Mouse (Mus musculus): ENCODE measurements around the gene Cdr2l. TPM values are rescaled to one million over a fixed set of nuclear protein-coding genes. Genes with fewer than 3 reads are reported as not detected.

Cdr2l gene
- polyA plus RNA-seq, 1 experiment from 2014 or later, result 11.3 TPM

DNA sequence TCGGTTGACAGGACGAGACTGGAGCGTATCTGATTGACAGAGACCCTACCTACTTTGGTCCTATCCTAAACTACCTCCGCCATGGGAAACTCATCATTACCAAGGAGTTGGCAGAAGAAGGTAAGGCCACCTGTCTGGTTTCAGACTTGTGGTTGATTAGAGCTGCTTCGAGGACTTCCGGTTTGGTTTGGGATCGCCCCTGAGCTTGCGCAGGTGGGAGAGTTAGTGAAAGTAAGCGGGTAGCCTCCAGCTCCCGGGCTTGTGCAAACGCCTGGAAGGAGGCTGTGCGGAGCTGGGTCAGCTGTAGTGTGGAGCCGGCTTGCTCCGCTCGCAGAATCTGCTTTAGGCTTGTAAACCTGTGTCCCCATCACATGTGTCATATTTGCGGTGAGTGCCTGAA is 40.3 kb downstream of the Cdr2l start:
- no peak overlapping the region for H3K27ac ChIP-seq
- 89% methylated on average over 16 of the region's 16 CpGs for WGBS
- H3K36me3 ChIP-seq, result peaks cover 53% of the 10 kb centered on the region
- H3K4me3 ChIP-seq, result no peak overlapping the region
- DNase-seq (ENCODE audit: low spot score), result no peak
- no peaks in the 10 kb centered on the region for H3K27me3 ChIP-seq (ENCODE audit: insufficient read depth, poor library complexity, severe bottlenecking)
- H3K4me1 ChIP-seq, result peaks cover 31% of the 10 kb centered on the region
- no peaks in the 10 kb centered on the region for H3K9me3 ChIP-seq

DNA sequence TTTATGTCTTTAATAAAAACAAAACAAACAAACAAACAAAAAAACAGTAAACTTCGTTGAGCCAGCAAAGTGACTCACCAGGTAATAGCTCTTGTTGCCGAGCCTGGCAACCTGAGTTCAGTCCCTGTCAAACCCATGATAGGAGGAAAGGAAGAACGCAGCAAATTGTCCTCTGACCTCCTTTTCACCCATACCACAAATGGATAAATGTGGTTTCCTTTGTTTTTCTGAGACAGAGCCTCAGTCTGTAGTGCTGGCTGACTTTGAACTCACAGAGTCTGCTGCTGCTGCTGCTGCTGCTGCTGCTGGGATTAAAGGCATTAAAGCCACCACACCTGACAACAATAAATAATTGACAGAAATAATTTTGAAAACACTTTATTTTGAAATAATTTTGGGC is 41.4 kb downstream of the Cdr2l start:
- Histone ChIP-seq H3K27ac (no peak overlapping the region), H3K27me3 (ENCODE audit: insufficient read depth, poor library complexity, severe bottlenecking) (no peaks in the 10 kb centered on the region), H3K36me3 (peaks cover 49% of the 10 kb centered on the region), H3K9me3 (no peaks in the 10 kb centered on the region), H3K4me3 (no peak overlapping the region), H3K4me1 (peaks cover 30% of the 10 kb centered on the region)
- 83% methylated on average over 3 of the region's 3 CpGs for WGBS
- no peak for DNase-seq (ENCODE audit: low spot score)

DNA sequence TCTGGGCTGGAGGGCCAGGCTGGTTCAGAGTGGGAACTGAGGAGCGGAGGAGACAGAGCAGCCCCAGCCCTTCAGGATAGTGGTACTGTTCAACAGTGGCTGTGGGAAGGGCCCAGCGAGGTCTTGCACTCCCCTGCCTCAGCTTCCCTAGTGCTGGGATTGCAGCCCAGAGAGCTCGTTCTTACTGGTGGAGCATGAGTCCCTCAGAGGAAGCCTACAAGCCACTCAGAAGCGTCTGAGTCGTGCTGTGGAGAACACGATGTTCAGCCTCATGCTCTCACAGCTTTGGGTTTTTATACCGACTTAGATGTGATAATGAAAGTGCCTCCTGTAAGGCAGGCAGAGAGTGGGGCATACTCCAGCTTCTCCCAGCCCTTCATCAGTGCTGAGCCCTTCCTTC is 43.0 kb downstream of the Cdr2l start:
- Histone ChIP-seq H3K36me3 (peaks cover 62% of the 10 kb centered on the region), H3K4me3 (no peak overlapping the region), H3K4me1 (peaks cover 25% of the 10 kb centered on the region), H3K9me3 (no peaks in the 10 kb centered on the region), H3K27me3 (ENCODE audit: insufficient read depth, poor library complexity, severe bottlenecking) (no peaks in the 10 kb centered on the region), H3K27ac (no peak overlapping the region)
- 86% methylated on average over 7 of the region's 7 CpGs for WGBS
- no peak for DNase-seq (ENCODE audit: low spot score)

DNA sequence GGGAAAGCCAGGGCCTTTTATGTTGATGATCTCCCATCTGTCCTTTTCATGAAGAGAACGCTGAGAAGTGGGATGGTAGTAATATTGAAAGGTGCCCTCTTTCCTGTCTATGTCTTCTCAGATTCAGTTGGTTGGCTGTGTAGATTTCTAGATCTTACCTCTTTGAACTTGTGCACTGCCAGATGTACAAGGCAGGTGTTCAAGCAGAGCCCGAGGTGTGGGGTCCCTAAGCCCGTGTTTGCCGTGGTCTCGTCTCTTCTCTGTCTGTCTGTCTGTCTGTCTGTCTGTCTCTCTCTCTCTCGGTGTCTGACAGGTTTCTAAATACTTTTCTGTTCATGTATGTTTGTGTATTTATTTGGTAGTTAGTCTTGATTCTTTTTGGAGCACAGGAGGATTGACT is 44.0 kb downstream of the Cdr2l start:
- Histone ChIP-seq H3K27ac (no peak overlapping the region), H3K9me3 (no peaks in the 10 kb centered on the region), H3K36me3 (peaks cover 70% of the 10 kb centered on the region), H3K4me3 (no peak overlapping the region), H3K27me3 (ENCODE audit: insufficient read depth, poor library complexity, severe bottlenecking) (no peaks in the 10 kb centered on the region), H3K4me1 (peaks cover 24% of the 10 kb centered on the region)
- 89% methylated on average over 6 of the region's 6 CpGs for WGBS
- no peak for DNase-seq (ENCODE audit: low spot score)

DNA sequence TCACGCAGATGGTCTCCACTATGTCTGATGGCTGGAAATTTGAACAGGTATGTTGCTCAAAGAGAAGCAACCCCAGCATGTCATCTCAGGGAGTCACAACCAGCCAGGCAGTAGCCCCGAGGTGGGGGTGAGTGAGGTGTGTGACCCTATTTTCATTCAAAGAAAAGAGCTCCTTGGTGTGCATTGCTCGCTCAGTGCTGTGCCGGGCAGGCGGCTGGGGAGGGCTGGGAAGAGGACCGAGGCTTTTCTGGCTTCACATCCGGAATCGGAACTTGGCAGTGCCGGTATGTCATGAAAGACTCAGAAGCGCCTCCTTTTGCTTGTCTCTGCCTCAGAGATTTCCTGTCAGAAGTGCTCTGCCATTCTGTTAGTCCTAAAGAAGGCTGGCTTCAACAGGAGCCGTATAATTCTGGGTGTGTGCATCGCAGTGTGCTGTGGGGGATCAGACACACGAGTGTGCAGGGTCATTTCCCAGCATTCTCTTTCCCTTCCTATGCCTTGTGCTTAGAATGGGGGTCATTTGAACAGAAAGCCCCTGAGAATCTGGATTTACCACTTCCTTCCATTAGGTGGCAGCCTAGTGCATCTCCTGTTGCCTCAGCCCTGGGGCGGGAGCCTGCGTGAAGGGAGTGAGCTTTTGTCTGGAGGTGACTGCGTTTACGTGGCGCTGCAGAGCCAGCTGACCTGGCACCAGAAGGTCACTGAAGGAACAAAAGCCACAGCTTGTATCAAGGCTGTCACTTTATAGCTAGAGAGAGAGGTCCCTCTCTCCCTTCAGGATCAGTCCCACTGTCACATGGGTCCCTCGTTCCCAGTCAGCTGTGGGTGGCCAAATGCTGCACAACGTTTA is 46.0 kb downstream of the Cdr2l start:
- Histone ChIP-seq H3K36me3 (peaks cover 80% of the 10 kb centered on the region), H3K4me1 (peaks cover 15% of the 10 kb centered on the region), H3K27me3 (ENCODE audit: insufficient read depth, poor library complexity, severe bottlenecking) (no peaks in the 10 kb centered on the region), H3K4me3 (0 out of 2 replicates have a peak overlapping the region, but pooled peaks have one; percentile 9), H3K9me3 (no peaks in the 10 kb centered on the region), H3K27ac (peak overlapping the region; percentile 67)
- peak; percentile 88 for DNase-seq (ENCODE audit: low spot score)
- 37% methylated on average over 20 of the region's 20 CpGs for WGBS

DNA sequence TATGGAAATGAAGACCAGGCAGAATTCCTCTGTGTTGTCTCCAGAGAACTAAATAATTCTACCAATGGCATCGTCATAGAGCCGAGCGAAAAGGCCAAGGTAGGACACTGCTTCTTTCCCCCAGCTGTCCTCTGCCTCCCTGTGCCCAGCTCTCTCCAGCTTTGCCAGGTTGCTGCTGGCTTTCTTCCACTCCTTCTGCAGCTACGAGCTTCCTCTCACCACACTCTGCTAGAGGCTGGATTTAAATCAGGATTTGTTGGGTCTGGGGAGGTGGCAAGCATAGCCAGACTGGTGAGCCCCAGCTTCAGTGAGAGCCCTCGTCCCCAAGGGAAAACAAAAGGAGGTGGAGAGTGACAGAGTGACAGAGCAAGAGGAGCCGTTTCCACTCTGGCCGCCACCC is 47.6 kb downstream of the Cdr2l start:
- 85% methylated on average over 7 of the region's 7 CpGs for WGBS
- Histone ChIP-seq H3K4me1 (peaks cover 22% of the 10 kb centered on the region), H3K36me3 (peaks cover 76% of the 10 kb centered on the region), H3K9me3 (no peaks in the 10 kb centered on the region), H3K27me3 (ENCODE audit: insufficient read depth, poor library complexity, severe bottlenecking) (no peaks in the 10 kb centered on the region), H3K4me3 (no peak overlapping the region), H3K27ac (no peak overlapping the region)
- no peak for DNase-seq (ENCODE audit: low spot score)

DNA sequence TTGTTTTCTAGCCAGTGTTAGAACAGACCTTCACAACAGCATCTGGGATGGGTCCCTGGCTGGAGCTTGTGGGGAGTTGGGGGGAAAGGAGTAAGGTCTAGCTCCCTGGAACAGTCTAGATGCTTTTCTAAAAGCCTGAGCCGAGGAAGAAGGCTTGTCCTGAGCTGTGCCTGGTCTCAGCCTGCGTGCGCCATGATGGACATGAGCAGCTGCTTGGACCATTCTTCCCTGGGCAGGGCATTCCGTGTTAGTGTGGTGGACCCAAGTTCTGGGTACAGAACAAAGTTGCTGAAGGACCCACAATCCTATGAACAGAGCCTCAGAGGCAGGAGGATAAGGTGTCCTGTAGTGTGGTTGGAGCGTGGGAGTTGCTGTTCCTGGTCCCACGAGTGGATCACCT is 48.8 kb downstream of the Cdr2l start:
- H3K4me1 ChIP-seq, result peaks cover 26% of the 10 kb centered on the region
- peaks cover 63% of the 10 kb centered on the region for H3K36me3 ChIP-seq
- no peak overlapping the region for H3K4me3 ChIP-seq
- no peak for DNase-seq (ENCODE audit: low spot score)
- H3K27me3 ChIP-seq (ENCODE audit: insufficient read depth, poor library complexity, severe bottlenecking), result no peaks in the 10 kb centered on the region
- no peak overlapping the region for H3K27ac ChIP-seq
- WGBS, result 96% methylated on average over 6 of the region's 6 CpGs
- no peaks in the 10 kb centered on the region for H3K9me3 ChIP-seq

DNA sequence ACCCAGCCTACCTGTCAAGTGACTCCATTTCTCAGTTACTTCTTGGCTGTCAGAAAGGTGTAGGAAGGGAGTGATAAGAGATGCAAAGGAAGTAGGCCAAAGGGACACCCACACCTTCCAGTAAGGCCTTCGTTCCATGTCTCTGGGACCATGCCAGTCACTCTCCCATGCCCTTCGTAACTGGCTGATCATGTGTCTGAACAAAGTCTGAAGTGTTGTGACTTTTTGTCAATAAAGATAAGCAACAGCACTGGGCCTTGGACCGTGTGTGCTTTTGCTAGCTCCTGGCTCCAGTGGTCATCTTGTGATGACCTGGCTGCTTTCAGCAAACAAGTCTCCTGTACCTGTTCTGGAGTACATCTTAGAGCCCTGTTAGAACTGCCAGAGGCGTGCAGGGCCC is 51.1 kb downstream of the Cdr2l start:
- no peak for DNase-seq (ENCODE audit: low spot score)
- Histone ChIP-seq H3K4me1 (peaks cover 30% of the 10 kb centered on the region), H3K9me3 (no peaks in the 10 kb centered on the region), H3K4me3 (no peak overlapping the region), H3K36me3 (peaks cover 42% of the 10 kb centered on the region), H3K27me3 (ENCODE audit: insufficient read depth, poor library complexity, severe bottlenecking) (no peaks in the 10 kb centered on the region), H3K27ac (no peak overlapping the region)
- WGBS, result 71% methylated on average over 4 of the region's 4 CpGs

DNA sequence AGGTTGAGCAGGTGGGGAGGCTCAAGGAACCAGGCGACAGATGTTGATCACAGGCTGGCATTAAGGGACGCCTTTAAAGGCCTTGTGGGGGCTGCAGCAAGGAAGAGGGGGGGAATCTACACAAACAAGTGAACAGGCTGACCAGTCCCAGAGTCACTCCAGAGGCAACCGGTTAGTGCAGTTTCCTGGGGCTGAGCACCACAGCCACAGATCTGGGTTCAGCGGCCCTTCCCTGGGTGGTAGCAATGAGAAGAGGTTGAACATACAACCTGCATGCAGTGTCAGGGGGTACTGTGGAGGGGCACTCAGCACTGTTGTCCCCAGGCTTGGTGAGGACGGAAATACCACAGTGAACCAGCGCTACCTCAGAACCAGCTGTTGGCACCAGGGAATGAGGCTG is 51.6 kb downstream of the Cdr2l start:
- Histone ChIP-seq H3K27ac (no peak overlapping the region), H3K36me3 (peaks cover 42% of the 10 kb centered on the region)

DNA sequence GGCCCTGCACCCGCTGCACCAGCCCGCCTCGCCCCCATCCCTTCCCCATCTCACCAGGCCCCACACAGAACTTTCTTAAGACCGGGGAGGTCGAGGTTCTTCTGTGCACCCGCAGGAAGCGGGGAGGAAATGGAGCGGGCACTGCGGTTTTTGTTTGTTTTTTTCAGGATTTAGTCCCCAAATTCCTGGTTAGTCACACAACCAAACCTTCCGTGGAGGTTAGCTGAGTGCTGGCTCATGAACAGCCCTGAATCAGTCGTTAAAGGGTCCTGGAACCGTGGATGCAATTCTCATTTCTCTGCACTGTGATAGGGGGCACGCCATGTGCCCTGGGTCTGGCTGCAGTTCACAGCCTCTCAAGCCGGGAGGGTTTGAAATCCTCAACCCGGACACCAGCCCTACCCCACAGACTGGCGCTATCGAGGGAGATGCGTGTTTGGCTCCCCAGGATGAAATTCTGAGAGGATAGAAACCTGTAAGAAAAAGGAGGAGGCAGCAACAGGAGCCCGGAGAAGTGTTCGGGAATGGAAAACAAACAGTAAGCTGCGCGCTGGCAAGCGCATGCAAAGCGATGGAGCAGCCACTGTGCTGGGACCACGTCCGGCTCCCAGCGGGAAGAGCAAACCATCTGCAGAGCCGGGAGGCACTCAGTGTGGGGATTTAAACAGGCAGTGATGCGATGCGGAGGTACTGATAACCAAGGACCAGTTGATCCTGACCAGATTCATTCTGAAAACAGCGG is 54.1 kb downstream of the Cdr2l start:
- no peaks in the 10 kb centered on the region; the same call in 1 of the 2 replicates for H3K9me3 ChIP-seq
- peaks cover 22% of the 10 kb centered on the region for H3K4me1 ChIP-seq
- H3K36me3 ChIP-seq, result peaks cover 24% of the 10 kb centered on the region
- peak overlapping the region; percentile 74 for H3K27ac ChIP-seq
- WGBS, result 4% methylated on average over 31 of the region's 31 CpGs
- no peak for DNase-seq (ENCODE audit: low spot score)
- H3K27me3 ChIP-seq (ENCODE audit: insufficient read depth, poor library complexity, severe bottlenecking), result peaks cover 2% of the 10 kb centered on the region; the same call in 1 of the 2 replicates
- peak overlapping the region; percentile 56 for H3K4me3 ChIP-seq

More for the DNA sequence above, 51.6 kb downstream of the Cdr2l start:
- H3K4me1 ChIP-seq, result peaks cover 25% of the 10 kb centered on the region
- DNase-seq (ENCODE audit: low spot score), result no peak
- H3K27me3 ChIP-seq (ENCODE audit: insufficient read depth, poor library complexity, severe bottlenecking), result no peaks in the 10 kb centered on the region
- H3K4me3 ChIP-seq, result no peak overlapping the region
- H3K9me3 ChIP-seq, result no peaks in the 10 kb centered on the region
- WGBS, result 79% methylated on average over 6 of the region's 6 CpGs

DNA sequence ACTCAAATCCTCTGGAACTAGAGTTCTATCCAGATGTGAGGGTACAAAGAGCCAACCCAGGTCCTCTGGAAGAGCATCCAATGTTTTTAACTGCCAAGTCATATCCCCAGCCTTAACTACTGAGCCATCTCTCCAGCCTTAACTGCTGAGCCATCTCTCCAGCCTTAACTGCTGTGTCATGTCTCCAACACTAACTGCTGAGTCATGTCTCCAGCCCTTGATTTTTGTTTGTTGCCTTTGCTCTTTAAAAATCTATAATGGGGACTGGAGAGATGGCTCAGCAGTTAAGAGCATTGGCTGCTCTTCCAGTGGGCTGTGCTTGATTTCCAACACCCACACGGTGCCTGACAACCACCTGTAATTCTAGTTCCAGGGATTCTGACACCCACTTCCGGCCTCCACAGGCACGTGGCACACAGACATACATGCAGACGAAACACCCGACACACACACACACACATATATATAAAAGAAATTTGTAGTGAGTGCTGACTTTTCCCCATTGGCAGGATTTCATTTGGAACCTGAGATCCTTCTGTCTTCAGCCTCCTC is 55.9 kb downstream of the Cdr2l start:
- DNase-seq (ENCODE audit: low spot score), result no peak
- Histone ChIP-seq H3K9me3 (no peaks in the 10 kb centered on the region; the same call in 1 of the 2 replicates), H3K27ac (no peak overlapping the region), H3K4me3 (no peak overlapping the region), H3K27me3 (ENCODE audit: insufficient read depth, poor library complexity, severe bottlenecking) (peaks cover 18% of the 10 kb centered on the region), H3K4me1 (peaks cover 26% of the 10 kb centered on the region), H3K36me3 (peaks cover 6% of the 10 kb centered on the region; the same call in 1 of the 2 replicates)
- WGBS, result 78% methylated on average over 5 of the region's 5 CpGs

DNA sequence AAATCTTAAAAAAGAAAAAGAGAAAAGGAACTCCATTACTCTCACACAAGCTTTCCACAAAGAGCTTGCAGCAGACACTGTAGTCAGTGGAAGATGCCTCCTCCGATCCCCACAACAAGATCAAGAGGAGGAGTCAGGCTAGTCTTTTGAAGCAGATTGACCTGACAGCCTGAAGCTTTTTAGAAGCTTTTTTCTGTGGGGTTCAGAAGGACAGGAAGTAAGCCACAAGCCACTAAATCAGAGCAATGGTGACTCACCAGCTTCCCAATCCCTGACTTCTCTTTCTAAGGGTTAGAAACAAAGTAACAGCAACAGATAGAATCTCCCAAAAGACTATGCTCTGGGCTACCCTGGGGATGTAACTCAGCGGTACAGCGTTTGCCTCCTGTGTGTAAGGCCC is 57.6 kb downstream of the Cdr2l start:
- H3K27ac ChIP-seq, result no peak overlapping the region
- H3K4me3 ChIP-seq, result no peak overlapping the region
- H3K4me1 ChIP-seq, result peaks cover 20% of the 10 kb centered on the region
- 0 out of 2 replicates have a peak, but pooled peaks cover 6% of the 10 kb centered on the region for H3K36me3 ChIP-seq
- WGBS, result 77% methylated on average over 3 of the region's 3 CpGs
- H3K27me3 ChIP-seq (ENCODE audit: insufficient read depth, poor library complexity, severe bottlenecking), result peaks cover 18% of the 10 kb centered on the region
- H3K9me3 ChIP-seq, result no peaks in the 10 kb centered on the region; the same call in 1 of the 2 replicates
- no peak for DNase-seq (ENCODE audit: low spot score)
